Mouse (Mus musculus) common myeloid progenitor, adult 5-6 weeks (primary cell): ENCODE measurements around the gene Gpr82. TPM values are rescaled to one million over a fixed set of nuclear protein-coding genes. Genes with fewer than 3 reads are reported as not detected.

ENCODE experiments used
- ATAC-seq: replicated peaks from 2 replicates; pipeline ENCODE4 v1.8.0; 2016; ENCODE audit warnings: low read depth, mild to moderate bottlenecking, moderate TSS enrichment, inconsistent platforms; ENCODE audit not compliant: poor library complexity, severe bottlenecking
- total RNA-seq: library from RNA; stranded (forward); fragments of 200-1000, 187-1606 nt; gene quantifications from 2 replicates; pipeline ENCODE4 v1.2.3, GENCODE M21; 2017

The Gpr82 gene
- not detected in 2 replicates for total RNA-seq

- no peak for ATAC-seq
Measured at GRCm38 (mm10) chrX:13661063-13661462, at the start of gene Gpr82. Gene Gpr82, plus strand, starts transcription at chrX:13661363.

- no peak for ATAC-seq
Measured at GRCm38 (mm10) chrX:13612115-13612514, 49.0 kb upstream of the Gpr82 start.

- peak; percentile 72 for ATAC-seq
Measured at GRCm38 (mm10) chrX:13616726-13617125, 44.4 kb upstream of the Gpr82 start.

- ATAC-seq: 0 out of 2 replicates have a peak, but pooled peaks have one; percentile 50
Measured at GRCm38 (mm10) chrX:13617294-13617693, 43.9 kb upstream of the Gpr82 start.

- ATAC-seq: no peak
Measured at GRCm38 (mm10) chrX:13618476-13618875, 42.7 kb upstream of the Gpr82 start.

GRCm38 (mm10) chrX:13621473-13621872 is 39.7 kb upstream of the Gpr82 start:
- ATAC-seq: no peak

- ATAC-seq: no peak
Measured at GRCm38 (mm10) chrX:13622654-13623053, 38.5 kb upstream of the Gpr82 start.

- ATAC-seq: peak; percentile 88
Measured at GRCm38 (mm10) chrX:13631599-13632283, 29.4 kb upstream of the Gpr82 start, which contains the start of gene Gpr34. Gene Gpr34, plus strand, starts transcription at chrX:13632089.

- ATAC-seq: peak; percentile 83
Measured at GRCm38 (mm10) chrX:13636398-13636797, 24.8 kb upstream of the Gpr82 start.

- no peak for ATAC-seq
Measured at GRCm38 (mm10) chrX:13638894-13639293, 22.3 kb upstream of the Gpr82 start.

- ATAC-seq: no peak
Measured at GRCm38 (mm10) chrX:13651889-13652288, 9.3 kb upstream of the Gpr82 start.

GRCm38 (mm10) chrX:13652291-13652690 is 8.9 kb upstream of the Gpr82 start:
- ATAC-seq: peak; percentile 30; the same call in 1 of the 2 replicates

GRCm38 (mm10) chrX:13655005-13655421 is 6.2 kb upstream of the Gpr82 start:
- ATAC-seq: peak; percentile 87

- no peak for ATAC-seq
Measured at GRCm38 (mm10) chrX:13655906-13656305, 5.3 kb upstream of the Gpr82 start.

- no peak for ATAC-seq
Measured at GRCm38 (mm10) chrX:13656721-13657120, 4.4 kb upstream of the Gpr82 start.

GRCm38 (mm10) chrX:13658616-13659140 is 2.5 kb upstream of the Gpr82 start:
- no peak for ATAC-seq

- no peak for ATAC-seq
Measured at GRCm38 (mm10) chrX:13659201-13659890, 1.8 kb upstream of the Gpr82 start.

GRCm38 (mm10) chrX:13668867-13669266 is 7.7 kb downstream of the Gpr82 start:
- ATAC-seq: no peak

GRCm38 (mm10) chrX:13670342-13670741 is 9.2 kb downstream of the Gpr82 start:
- no peak for ATAC-seq

GRCm38 (mm10) chrX:13673001-13673400 is 11.8 kb downstream of the Gpr82 start:
- ATAC-seq: no peak

GRCm38 (mm10) chrX:13681748-13682147 is 20.6 kb downstream of the Gpr82 start:
- no peak for ATAC-seq
